Mouse (Mus musculus): ENCODE data around the gene Hpse2.

Hpse2 gene

GRCm38 (mm10) chr19:42973740-42974139 lies 414.4 kb downstream of the Hpse2 start:
- peak in 1 of 2 experiments; percentile 12 for DNase-seq (ENCODE audit: low spot score in 2 of 2)

GRCm38 (mm10) chr19:42965171-42965570 lies 423.0 kb downstream of the Hpse2 start:
- DNase-seq (ENCODE audit: low spot score in 2 of 2), result no peak

- DNase-seq (ENCODE audit: low spot score in 2 of 2), result no peak
These were observed 440.0 kb downstream of the Hpse2 start for GRCm38 (mm10) chr19:42948114-42948636.

GRCm38 (mm10) chr19:42937544-42937943 lies 450.6 kb downstream of the Hpse2 start:
- DNase-seq (ENCODE audit: low spot score in 2 of 2), result no peak

- DNase-seq (ENCODE audit: low spot score in 2 of 2), result no peak
These were observed 451.4 kb downstream of the Hpse2 start for GRCm38 (mm10) chr19:42936661-42937193.

GRCm38 (mm10) chr19:42929702-42930101 lies 458.5 kb downstream of the Hpse2 start:
- DNase-seq (ENCODE audit: low spot score in 2 of 2), result no peak

- DNase-seq (ENCODE audit: low spot score in 2 of 2), result no peak
These were observed 459.9 kb downstream of the Hpse2 start for GRCm38 (mm10) chr19:42928271-42928670.

- DNase-seq (ENCODE audit: low spot score in 2 of 2), result peak; percentile 2 to 11
These were observed 465.5 kb downstream of the Hpse2 start for GRCm38 (mm10) chr19:42922610-42923009.

- no peak for DNase-seq (ENCODE audit: low spot score in 2 of 2)
These were observed 474.5 kb downstream of the Hpse2 start for GRCm38 (mm10) chr19:42913703-42914102.

- no peak for DNase-seq (ENCODE audit: low spot score in 2 of 2)
These were observed 478.4 kb downstream of the Hpse2 start for GRCm38 (mm10) chr19:42909719-42910118.

GRCm38 (mm10) chr19:42908553-42908952 lies 479.6 kb downstream of the Hpse2 start:
- no peak for DNase-seq (ENCODE audit: low spot score in 2 of 2)

- no peak for DNase-seq (ENCODE audit: low spot score in 2 of 2)
These were observed 481.8 kb downstream of the Hpse2 start for GRCm38 (mm10) chr19:42906328-42906727.

- no peak for DNase-seq (ENCODE audit: low spot score in 2 of 2)
These were observed 483.4 kb downstream of the Hpse2 start for GRCm38 (mm10) chr19:42904726-42905125.

- DNase-seq (ENCODE audit: low spot score in 2 of 2), result no peak
These were observed 483.9 kb downstream of the Hpse2 start for GRCm38 (mm10) chr19:42904240-42904639.

GRCm38 (mm10) chr19:42903840-42904239 lies 484.3 kb downstream of the Hpse2 start:
- DNase-seq (ENCODE audit: low spot score in 2 of 2), result no peak

- no peak for DNase-seq (ENCODE audit: low spot score in 2 of 2)
These were observed 485.6 kb downstream of the Hpse2 start for GRCm38 (mm10) chr19:42902410-42903021.

GRCm38 (mm10) chr19:42891599-42891998 lies 496.6 kb downstream of the Hpse2 start:
- no peak for DNase-seq (ENCODE audit: low spot score in 2 of 2)

GRCm38 (mm10) chr19:42877653-42878052 lies 510.5 kb downstream of the Hpse2 start:
- no peak for DNase-seq (ENCODE audit: low spot score in 2 of 2)

GRCm38 (mm10) chr19:42876563-42876962 lies 511.6 kb downstream of the Hpse2 start:
- DNase-seq (ENCODE audit: low spot score in 2 of 2), result no peak

GRCm38 (mm10) chr19:42869663-42870530 lies 518.3 kb downstream of the Hpse2 start:
- peak; percentile 32 to 48 for DNase-seq (ENCODE audit: low spot score in 2 of 2)

- DNase-seq (ENCODE audit: low spot score in 2 of 2), result peak; percentile 43 to 47
These were observed 519.0 kb downstream of the Hpse2 start for GRCm38 (mm10) chr19:42868958-42869662.

- no peak for DNase-seq (ENCODE audit: low spot score in 2 of 2)
These were observed 525.1 kb downstream of the Hpse2 start for GRCm38 (mm10) chr19:42863013-42863412.
